Mouse (Mus musculus): Measurements from ENCODE around the gene Gng7. TPM values are rescaled to one million over a fixed set of nuclear protein-coding genes. Genes with fewer than 3 reads are reported as not detected.
"Not testable (repeated sequence)": the region's sequence is repeated elsewhere in the genome, so short reads cannot be mapped to it uniquely, and the experiment has no call there.

The Gng7 gene
- total RNA-seq, 4 experiments from 2014 or later = 9.4 to 16.6 (median 12.9) TPM

- no peak for DNase-seq
Measured at GRCm38 (mm10) chr10:80994621-80995020, 20.1 kb downstream of the Gng7 start.

GRCm38 (mm10) chr10:80993276-80993675 lies 21.5 kb downstream of the Gng7 start:
- no peak for DNase-seq

GRCm38 (mm10) chr10:80991945-80992344 lies 22.8 kb downstream of the Gng7 start:
- DNase-seq = no peak

DNA sequence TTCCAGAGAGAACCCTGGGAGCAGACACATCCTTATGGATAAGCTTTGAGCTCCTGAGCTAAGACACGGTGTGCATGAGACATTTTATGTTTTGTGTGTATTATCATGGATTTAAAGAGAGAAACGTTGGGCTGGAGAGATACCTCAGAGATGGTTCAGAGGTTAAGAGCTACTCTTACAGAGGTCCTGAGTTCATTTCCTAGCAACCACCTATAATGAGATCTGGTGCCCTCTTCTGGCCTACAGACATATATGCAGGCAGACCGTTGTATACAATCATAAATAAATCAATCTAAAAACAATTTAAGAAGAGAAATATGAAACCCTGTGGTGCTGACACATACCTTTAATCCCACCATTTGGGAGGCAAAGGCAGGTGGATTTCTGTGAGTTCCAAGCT lies 23.7 kb downstream of the Gng7 start:
- DNase-seq = no peak

DNA sequence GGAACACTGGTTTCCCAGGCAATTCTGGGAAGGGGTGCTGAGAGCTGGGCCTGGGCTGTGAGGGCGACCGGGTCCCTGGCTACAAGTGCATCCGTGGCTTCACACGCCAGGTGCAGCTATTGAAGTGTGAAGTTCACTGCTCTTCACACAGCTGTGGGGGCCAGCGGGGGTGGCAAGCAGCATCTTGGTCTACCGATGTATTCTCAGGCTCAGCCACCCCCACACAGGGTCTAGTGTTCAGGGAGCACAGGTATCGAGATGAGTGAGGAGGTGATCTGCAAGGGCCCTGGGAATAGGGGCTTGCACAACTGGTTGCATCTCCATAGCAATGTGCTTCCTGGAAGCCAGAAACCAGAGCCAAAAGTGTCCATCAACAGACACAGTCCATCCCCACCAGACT lies 24.3 kb downstream of the Gng7 start:
- no peak for DNase-seq

GRCm38 (mm10) chr10:80989854-80990253 lies 24.9 kb downstream of the Gng7 start:
- not testable (repeated sequence) for DNase-seq

- DNase-seq = no peak
Measured at GRCm38 (mm10) chr10:80989446-80989845, 25.3 kb downstream of the Gng7 start.

DNA sequence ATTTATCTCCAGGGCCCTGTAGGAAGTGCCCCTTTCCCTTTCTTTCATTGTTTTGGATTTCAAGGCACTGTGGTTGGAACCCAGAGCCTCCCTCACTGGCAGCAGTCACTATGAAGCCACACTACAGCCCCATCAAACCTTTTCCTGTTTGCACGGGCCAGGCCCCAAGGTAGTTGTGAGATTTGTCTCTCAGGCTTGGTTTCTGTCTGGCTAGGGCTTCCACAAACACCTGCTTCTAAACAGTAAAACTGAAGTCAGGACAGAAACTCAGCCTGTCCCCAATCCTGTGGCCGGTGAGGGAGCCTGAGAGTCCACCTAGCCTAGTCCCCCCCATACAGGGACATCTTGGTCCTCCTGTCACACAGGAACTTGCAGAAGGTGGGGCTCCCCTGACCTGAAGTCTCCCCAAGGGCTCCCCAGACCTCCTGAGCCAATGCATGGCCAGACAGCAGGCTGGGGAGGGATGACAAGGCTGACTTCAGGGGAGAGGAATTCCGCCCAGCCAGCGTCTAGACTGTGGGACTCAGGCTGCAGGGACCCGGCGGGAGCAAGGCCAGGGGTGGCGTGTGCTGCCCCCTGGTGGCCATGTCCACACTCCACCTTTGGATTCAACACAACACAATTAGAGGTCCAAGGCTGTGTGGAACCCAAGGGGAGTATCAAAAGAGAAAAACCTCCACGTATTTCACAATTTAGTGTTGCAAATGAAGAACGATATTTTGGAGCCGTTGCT lies 26.9 kb downstream of the Gng7 start:
- peak; percentile 81 for DNase-seq

DNA sequence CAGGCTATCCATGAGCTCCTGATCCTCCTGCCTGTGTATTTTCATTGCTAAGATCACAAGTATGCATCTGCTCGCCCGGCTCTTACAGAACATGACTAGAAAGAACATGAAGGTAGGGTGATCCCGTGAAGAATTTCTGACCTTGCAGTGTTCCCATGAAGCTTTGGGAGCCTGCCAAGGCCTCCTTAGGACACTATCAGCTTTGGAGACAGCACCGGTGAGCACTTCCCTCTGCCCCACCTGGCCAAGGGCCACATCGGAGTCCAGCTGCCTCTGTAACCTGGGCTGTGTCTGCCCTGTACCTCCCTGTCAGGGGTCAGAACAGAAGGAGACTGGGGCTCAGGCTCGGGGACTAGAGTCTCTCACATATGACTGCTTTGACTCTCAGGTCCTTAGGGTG lies 28.0 kb downstream of the Gng7 start:
- peak; percentile 63 for DNase-seq

DNA sequence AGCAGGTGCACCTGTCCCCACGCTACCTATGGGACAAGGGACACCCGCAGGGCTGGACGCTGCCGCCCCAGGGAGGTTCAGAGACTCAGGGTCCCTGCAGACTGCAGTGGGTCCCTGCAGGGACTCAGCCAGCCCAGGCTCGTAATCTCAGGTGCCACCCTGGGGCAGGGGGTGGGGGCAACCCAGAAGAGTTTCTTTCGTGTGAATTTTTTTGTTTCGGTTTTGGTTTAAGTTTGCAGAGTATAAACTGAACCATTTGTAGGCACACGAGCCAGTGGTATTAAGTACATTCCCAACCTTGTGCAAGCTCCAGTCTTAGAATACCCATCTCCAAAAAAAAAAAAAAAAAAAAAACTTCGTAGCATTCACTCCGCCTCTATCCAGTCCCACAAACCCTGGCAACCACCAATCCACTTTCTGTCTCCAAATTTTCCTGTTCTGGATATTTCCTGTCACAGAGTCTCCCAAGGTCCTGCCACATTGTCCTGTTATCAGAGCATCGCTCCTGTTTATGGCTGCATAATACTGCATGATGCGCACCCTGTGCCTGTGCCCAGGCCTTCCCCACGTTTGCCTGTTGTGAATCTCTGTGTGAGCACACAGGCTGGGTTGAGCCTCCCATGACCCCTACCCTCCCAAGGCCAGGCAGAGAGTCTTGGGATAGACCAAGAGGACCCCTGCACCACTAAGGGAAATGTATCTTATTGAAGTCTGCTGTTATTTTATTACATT lies 28.6 kb downstream of the Gng7 start:
- DNase-seq = no peak

DNA sequence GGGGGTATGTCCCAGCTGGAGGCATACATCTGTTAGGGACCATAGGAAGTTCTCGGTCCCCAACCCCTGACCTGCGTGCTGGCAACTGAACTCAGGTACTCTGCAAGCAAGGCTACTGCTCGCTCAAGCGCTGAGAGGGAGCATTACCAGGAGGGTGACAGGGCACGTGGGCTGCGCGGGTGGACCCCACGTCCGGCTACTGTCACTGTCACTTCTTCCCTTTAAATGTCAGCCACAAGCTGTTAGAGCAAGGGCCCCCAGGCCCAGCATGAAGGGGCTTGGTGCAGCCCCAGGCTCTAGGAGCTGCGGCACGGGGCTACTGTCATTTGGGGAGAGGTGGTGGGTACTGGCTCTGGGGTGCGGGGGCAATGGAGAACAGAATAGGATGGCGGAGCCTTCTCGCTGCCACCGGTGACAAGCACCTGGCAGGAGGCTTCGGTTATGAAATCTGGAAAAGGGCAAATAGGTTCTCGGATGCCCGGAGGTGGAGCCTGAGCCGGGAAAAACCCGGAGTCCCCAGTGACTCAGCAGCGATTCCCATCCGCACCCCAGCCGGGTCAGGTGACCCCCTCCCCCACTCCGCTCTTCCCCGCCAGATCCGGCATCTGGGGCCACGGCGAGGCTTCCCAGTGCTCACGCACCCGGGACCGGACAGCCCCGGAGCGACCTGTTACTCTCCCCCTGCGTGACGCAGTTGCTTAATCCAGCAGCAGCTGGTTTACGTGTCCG lies 29.3 kb downstream of the Gng7 start:
- no peak for DNase-seq

DNA sequence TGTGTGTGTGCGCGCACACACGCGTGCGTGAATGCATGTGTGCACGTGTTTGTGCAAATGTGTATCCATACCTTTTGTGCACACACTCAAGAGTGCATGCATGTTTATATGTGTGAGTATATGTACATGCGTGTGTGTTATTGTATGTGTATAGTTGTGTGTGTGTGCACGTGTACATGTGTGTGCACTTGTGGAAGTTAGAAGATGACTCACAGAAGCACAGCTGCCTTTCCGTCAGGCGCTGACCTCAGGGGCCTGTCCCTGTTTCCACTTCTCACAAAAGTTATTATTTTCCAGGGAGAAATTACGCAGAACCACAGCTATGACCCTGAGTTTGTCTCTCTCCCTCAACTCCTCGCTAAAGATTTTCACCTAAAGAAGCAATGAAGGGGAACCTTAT lies 30.5 kb downstream of the Gng7 start:
- no peak for DNase-seq

- peak; percentile 84 for DNase-seq
Measured at GRCm38 (mm10) chr10:80982381-80982780, 32.4 kb downstream of the Gng7 start.

DNA sequence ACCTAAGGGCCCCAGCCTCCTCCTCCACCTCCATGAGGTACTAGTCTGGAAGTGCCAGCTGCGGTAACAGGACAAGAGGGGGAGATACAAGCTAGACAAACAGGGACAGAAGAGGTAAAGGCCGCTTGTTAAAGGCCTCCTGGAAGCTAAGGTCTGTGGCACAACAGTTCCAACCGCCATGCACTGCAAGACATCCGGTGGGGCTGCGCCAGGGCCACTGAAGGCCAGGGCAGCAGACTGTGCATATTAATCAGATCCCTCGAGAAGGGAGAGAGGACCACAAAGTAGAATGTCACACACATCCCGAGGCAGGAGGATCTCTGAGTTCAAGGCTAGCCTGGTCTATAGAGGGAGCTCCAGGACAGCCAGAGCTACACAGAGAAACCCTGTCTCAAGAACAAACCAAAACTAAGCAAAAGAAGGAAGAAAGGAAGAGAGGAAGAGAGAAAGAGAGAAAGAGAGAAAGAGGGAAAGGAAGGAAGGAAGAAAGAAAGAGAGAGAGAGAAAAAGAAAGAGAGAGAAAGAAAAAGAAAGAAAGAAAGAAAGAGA lies 33.1 kb downstream of the Gng7 start:
- no peak for DNase-seq

- no peak for DNase-seq
Measured at GRCm38 (mm10) chr10:80975478-80975877, 39.3 kb downstream of the Gng7 start.

DNA sequence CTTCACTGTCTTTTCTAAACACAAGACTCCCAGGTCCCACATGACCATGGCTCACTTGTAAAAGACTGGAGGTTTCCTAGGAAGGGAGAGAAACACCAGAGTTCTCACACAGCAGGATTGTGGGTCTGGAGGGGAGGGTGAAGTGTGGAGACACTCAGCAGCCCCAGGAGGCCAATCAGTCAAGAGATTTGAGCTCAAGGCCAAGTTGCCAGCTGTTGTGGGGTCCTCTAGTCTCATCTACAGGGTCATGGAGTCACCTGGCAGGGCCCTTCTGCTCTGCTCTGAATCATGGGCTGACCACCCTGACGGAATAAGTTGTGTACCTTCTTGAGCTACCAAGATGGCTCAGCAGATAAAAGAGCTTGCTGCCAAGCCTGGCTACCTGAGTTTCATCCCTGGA lies 41.0 kb downstream of the Gng7 start:
- no peak for DNase-seq

- no peak for DNase-seq
Measured at GRCm38 (mm10) chr10:80972071-80972987, 42.4 kb downstream of the Gng7 start.

- DNase-seq = peak; percentile 71
Measured at GRCm38 (mm10) chr10:80971533-80971932, 43.2 kb downstream of the Gng7 start.

DNA sequence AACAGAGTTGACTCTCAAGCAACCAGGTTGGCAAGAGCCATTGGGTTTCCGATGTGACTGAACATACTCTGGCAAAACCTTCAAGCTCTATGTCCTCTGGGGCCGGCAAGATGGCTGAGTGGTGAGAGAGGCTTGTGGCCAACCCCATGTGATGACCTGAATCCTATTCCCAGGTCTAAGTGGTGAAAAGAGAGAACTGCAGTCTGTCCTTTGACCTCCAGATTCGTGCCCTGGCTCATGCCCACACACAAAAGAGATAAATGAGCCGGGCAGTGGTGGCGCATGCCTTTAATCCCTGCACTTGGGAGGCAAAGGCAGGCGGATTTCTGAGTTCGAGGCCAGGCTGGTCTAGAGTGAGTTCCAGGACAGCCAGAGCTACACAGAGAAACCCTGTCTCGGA lies 44.6 kb downstream of the Gng7 start:
- DNase-seq = no peak

DNA sequence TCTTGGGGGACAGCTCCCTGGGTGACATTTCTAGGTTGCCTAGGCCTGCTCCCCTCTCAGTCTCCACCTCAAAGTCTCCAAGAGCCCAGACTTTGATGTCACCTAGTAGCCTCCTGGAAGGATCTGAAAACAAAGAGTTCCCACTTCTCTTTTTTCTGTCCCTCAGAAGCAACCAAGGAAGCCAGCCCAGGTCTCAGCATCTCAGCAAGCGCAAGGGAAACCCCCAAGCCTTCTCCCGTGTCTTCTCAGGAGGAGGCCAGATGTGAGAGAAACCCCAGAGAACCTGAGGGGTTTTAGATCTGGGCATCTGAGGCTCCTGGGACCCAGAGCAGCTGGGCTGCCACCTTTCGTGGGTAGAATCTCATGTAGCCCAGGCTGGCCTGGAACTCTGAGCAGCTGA lies 45.4 kb downstream of the Gng7 start:
- DNase-seq = no peak

DNA sequence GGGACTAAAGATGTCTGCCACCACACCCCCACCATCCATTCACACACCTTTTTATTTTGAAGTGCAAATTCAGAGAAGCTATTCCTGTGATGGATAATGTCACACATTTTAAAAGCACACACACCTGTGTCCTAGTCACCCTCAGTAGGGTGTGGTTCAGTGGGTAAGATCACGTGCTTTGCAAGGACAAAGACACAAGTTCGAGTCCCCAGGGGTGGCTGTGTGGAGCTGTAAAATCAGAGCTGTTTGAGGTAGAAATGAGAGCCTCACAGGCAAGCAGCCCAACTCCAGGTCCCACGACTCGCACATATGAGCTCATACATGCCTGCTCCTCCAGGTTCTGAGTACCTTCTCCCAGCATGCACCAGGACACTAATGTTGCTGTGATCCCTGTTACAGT lies 46.6 kb downstream of the Gng7 start:
- DNase-seq = no peak

DNA sequence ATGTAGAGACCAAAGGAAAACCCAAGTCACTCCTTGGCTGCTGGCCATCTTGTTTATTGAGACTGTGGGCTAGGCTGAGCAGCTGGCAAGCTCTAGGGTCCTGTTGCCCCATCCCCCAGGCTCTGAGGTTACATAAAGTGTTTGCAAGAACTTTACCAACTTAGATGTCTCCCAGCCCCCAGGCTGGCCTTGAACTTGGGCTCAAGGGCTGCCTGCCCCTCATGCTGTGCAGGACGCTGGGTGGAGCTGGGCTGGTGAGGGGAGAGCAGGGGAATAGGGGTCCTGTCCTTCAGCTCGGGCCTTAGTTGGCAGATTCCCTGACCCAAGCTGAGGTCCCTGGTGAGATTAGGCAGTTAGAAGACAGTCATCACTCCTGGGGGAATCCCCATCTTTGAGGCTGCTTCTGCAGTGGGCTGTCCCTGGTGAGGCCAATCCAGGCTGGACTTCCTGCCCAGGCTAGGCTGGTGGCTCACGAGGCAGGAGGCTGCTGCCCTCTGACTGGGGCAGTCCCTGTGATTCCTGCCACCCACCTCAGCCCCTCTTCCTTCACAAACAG lies 47.6 kb downstream of the Gng7 start:
- DNase-seq = peak; percentile 65

Measured in adrenal gland, adult 8-10 months (tissue).